Mouse (Mus musculus): ENCODE measurements around the gene Rexo5.

DNA sequence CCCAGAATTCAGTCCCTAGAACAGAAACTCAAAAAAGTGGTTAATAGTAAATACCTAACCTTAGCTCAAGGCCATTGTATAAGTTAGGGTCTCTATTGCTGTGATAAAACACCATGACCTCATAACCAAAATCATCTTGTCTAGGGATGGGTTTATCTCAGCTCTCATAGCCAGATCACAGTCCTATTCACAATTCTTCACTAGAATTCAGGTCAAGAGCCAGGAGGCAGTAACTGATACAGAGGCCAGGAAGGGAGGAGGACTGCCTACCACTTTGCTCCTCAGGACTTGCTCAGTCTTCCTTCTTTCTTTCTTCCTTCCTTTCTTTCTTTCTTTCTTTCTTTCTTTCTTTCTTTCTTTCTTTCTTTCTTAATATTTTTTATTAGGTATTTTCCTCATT lies 1.5 kb downstream of the Rexo5 start:
- TF ChIP-seq CTCF (IDR thresholded peaks at IDR 0.05; ENCODE audit: low read depth): no peak
- no peak for TF ChIP-seq EP300 (IDR thresholded peaks at IDR 0.05; ENCODE audit: low read depth)

Measured in heart, postnatal 0 days (tissue).